Mouse (Mus musculus): ENCODE measurements around the gene Zswim7.
"Not testable (repeated sequence)": the region's sequence is repeated elsewhere in the genome, so short reads cannot be mapped to it uniquely, and the experiment has no call there.

The Zswim7 gene

DNA sequence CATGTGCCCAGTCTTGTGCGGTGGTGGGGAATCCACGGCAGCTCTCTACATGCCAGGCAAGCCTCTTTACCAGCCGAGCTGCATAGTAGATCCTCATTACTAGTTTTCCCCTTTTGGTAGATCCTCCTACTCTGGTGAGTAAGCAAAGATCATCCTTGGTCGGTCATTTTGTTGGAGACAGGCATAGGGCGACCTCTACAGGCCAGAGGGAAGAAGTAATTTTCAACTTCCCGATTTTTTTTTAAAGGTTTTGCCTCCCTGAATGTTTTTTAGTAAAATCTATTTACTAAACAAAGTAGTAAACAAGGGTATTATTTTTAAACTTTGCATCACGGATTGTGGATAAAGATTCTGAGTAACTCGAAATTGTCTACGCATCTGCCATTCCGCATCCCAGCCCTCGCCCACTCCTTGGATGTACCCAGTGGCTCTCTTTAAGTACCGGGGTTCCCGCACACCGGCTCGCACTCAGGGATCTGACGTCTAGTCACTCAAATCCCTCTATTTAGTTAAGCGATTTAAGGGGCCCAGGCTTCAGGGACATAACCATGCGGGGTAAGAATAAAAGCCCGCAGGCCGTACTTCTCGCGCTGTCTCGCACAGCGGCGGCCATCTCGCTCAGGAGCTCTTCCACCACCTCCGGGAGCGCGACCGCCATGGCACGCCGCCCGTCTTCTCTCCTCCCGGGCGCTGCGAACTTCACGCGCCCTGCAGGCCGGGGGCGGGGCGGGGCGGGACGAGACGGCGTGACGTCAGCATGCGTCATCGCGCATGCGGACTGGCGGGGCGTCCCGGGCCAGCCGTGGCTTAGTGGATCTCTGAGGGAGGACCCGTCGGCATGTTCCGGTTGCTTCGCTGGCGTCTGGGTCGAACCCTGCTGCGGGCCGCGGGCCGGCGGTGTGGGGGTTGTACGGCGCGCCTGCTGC, at the start of gene Zswim7, which contains the start of gene Ttc19:
Zswim7 (minus strand) TSS at position 701 of the 926 bp plus-strand sequence.
Ttc19 (plus strand) TSS at position 799 of the 926 bp plus-strand sequence.
- peak; percentile 91 to 93 for DNase-seq (ENCODE audit: low spot score in 2 of 2)

DNA sequence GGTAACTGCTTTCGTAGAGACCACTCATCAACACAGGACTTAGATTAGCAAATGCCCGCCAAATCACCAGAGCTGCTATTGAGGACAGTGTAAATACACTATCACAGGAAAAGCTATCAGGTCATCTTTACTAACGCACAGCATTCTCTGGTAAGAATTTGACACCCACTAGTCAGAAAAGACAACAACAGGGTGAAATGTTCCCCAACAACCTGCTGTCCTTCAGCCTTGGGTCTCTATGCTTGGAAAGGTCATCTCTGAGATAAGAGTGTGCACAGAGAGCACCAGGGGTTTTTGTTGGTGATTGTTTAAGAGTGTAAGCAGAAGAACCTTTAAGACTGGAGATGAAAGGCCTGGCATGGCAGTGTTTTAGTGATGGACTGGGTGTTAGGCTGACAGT, 42.5 kb upstream of the Zswim7 start:
- no peak for DNase-seq (ENCODE audit: low spot score in 2 of 2)

DNA sequence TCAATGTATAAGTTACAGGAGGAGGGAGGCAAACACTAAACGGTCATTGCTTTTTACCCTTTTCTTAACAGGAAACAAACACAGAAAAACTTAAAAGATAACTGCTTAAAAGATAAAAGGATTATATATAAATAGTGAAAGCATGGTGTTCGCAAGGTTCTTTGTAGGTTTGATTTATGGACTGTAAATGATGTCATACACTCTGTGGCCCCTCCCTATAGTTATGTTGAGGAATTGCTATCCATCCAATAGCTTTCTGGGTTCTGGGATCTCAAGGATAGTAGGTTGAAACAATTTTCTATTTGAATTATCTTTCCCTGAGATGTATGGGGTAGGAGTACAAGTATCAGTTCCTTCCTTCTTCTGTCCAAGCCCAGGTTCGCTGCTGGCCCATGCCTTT, 38.9 kb upstream of the Zswim7 start:
- no peak for DNase-seq (ENCODE audit: low spot score in 2 of 2)

DNA sequence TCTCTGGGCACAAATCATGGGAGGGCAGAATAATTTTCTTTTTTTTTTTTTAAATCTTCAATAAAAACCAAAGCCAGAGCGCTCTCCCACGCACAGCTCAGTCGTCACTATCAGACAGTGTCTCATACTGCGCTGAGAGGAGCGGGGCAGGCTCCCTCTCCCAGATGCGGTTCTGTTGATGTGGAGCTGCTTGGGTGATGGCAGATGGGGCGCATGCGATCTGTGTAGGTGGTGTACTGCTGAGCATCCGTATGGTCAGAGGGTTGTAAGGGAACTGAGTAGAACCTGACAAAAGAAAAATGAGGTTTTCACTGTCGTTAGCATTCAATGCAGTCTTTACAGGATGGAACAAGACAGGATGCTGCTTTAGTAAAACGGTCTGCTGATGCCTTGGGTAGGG, 36.6 kb upstream of the Zswim7 start:
- DNase-seq (ENCODE audit: low spot score in 2 of 2) = peak; percentile 68 to 76

DNA sequence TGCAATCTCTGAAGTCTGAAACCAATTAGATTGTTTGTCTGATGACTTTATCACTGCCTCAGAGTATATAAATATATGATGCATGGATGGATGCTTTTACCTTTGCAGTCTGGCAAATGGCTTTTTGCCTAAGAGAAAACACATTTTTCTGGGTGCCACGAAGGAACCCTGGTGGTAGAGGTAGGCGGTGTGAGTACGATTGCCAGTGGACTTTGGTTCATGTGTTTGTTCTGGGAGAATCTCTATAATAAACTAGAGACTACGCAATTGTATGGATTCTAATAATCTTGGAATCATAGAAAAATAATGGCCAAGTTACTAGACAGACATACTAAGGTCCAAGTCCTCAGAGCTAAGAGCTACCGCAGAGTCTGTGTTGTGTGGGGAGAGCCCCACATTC, 33.8 kb upstream of the Zswim7 start:
- no peak for DNase-seq (ENCODE audit: low spot score in 2 of 2)

DNA sequence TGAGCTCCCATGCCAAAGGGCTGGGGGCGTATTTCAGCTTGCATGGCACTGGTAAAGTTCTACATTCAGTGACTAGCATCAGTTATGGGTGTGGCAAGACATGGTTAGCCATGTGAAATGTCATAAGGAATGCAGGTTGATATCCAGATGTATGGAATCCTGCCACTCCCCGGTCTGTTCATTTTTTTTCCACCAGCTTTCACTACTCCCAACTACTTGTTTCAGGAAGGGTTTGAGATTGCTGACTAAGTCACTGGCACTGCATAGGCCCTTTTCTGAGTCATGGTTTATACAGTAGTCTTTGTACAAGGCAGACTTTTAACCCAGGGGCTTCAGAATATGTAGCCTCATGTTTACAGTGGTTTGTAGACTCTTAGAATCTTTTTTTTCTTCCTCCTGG, 28.1 kb upstream of the Zswim7 start:
- DNase-seq (ENCODE audit: low spot score in 2 of 2) = no peak

DNA sequence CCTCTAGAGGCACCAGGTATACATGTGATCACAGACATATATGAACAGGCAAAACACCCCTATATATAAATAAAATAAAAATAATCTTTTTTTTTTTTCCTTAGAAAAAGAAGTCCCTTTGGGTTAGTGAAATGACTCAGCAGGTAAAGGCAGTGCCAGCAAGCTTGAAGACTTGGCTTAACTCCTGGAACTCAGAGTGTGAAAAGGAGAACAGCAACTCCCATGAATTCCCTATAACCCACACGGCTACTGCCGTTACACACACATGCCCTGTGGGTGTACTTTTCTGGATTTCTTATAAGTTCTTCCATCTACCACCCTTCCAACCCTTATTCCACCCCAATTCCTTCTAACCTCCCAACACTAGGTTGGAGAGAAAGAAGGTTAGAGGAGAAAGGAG, 24.7 kb upstream of the Zswim7 start:
- peak; percentile 25 to 48 for DNase-seq (ENCODE audit: low spot score in 2 of 2)

DNA sequence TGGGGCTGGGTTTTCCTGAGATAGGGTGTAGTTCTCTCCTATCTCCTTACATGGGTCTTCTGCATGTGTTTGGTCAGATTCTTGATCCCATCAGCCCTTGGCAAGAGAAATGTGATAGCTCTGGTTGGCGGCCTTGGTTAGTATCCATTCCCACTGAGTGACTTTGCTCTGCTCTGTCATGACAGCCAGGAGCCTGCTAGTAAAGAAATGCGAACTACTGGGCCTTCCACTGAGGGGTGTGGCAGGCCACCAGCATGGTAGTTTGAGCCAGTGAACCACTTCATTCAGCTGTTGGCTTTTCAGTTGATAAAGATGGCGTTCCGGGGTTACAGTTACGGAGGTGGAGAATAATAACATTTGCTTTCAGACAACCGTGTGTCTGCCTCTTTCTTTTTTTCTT, 17.7 kb upstream of the Zswim7 start:
- DNase-seq (ENCODE audit: low spot score in 2 of 2) = no peak

DNA sequence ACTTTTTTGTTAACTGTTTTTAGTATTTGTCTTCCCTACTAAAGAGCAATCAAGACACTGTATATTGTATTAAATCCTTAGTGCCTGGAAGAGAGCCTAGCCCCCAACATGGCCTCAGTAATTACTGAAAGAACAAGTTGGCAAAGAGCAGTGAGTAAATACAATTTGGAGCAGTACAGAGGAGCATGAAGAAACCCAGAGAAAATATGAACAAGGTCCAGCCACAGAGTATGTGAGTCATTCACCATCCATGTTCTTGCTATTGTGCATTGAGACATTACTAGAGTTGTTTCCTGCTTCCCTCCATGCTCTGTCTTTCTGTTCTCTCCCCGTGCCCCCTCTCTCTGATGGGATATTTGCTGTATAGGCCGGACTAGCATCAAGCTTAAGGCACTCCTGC, 12.9 kb upstream of the Zswim7 start:
- no peak for DNase-seq (ENCODE audit: low spot score in 2 of 2)

DNA sequence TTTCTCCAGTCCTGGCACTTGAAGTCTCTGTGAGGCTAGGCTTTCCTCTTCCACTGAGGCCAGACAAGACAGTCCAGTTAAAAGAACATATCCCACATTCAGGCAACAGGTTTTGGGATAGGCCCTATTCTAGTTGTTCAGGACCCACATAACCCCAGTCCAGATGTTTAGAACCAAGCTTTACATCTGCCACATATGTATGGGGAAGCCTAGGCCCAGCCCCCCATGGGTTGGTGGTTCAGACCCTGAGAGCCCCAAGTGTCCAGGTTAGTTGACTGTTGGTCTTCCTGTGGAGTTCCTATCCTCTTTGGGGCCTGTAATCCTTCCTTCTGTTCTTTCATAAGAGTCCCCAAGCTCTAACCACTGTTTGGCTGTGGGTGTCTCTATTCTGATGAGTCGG, 6.5 kb upstream of the Zswim7 start:
- no peak for DNase-seq (ENCODE audit: low spot score in 2 of 2)

DNA sequence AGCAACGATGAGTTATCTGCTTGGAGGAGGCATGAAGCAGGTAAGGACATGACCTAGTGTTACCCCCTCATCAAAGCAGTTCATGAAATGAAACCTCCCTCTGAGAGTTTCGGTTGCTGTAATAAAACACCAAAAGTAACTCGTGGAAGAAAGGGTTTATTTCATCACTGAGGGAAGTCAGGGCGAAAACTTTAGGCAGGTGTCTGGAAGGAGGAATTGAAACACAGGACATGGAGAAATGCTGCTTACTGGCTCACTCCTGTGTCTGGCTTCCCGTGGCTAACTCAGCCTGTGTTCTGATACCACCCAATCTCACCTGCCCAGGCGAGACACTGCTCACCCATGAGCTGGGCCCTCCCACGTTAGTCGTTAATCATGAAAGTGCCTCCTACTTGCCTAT, 3.8 kb upstream of the Zswim7 start:
- no peak for DNase-seq (ENCODE audit: low spot score in 2 of 2)

DNA sequence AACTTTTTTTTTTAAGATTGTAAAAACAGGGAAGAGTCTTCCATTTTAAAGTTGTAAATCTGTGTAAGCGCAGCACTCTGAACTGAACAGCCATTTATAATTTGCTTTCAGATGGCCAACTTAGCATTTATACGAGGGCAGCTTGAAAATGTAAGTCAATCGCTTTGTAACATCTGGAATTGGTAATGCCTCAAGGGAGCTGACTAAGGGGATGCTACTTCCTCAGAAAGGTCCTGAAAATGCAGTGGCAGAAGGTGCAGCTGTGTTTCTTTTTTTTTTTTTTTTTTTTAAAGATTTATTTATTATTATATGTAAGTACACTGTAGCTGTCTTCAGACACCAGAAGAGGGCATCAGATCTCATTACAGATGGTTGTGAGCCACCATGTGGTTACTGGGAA, 2.8 kb upstream of the Zswim7 start:
- DNase-seq (ENCODE audit: low spot score in 2 of 2) = not testable (repeated sequence)

DNA sequence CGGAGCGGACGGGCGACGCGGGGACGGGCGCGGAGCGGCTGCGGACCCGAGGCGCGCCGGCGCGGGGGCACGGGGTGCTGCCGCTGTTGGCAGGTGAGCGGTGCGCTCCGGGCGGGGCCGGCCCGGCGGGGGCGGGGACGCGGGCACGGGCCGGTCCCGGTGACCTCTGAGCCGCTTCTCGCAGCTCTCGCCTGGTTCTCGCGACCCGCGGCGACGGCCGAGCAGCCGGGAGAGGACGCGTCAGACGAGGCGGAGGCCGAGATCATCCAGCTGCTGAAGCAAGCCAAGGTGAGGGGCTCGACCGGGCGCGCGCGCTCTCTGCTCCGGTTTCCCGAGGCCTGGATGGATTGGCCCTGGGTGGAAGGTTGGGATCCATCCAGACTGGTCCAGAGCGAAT, 424 bp upstream of the Zswim7 start:
- DNase-seq (ENCODE audit: low spot score in 2 of 2) = no peak

DNA sequence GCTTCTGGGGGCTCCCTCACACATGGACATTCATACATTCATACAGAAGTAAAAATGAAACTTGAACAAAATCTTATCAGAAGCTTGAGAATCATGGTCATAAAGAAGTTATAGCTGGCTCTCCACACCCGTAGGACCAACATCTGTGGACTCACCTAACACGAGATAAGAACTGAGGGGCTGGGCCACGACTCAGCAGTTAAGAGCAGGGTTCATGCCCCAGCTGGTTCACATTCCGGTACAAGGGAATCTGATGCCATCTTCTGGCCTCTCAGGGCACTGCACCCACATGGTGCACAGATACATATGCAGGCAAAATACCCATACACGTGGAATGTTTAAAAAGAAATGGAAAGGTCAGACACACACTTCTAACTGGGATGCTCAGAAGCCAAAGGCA, 3.1 kb downstream of the Zswim7 start:
- peak; percentile 15 to 51 for DNase-seq (ENCODE audit: low spot score in 2 of 2)

DNA sequence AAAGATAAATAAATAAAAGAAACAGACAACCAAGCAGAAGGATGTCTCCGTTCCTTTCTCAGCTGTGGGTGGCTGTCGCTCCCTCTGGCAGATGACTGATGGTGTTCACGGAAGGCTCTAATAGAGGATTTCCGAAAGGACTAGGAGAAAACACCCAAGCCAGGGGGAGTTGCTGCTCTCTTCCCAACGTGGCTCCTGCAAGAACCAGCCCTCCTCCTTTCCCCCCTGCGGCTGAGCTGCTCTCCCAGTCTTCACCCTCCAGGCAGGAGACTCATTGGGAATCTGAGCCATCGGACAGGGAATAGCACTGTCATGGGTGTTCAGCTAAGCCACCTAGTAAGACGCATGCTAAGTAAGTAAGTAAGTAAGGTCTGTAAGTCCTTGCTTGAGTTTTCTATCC, 4.1 kb downstream of the Zswim7 start:
- no peak for DNase-seq (ENCODE audit: low spot score in 2 of 2)

DNA sequence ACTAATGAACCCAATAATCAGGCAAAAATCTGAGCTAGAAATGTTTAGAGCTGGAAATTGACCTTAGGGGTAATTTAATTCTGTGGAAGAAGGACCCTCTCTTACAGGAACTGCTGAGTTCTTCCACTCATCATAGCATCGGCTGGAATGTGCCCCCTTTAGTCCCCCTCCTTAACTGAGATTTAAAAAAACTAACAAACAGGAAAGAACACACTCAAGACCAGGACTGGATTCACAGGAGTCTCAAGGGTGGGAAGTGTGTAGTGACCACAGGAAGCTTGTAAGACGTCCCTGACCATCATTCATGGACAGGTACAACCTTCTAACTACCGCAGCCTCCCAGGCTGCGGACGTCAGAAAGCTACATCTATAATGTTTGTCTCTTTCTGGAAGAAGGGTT, 10.3 kb downstream of the Zswim7 start:
- no peak for DNase-seq (ENCODE audit: low spot score in 2 of 2)

DNA sequence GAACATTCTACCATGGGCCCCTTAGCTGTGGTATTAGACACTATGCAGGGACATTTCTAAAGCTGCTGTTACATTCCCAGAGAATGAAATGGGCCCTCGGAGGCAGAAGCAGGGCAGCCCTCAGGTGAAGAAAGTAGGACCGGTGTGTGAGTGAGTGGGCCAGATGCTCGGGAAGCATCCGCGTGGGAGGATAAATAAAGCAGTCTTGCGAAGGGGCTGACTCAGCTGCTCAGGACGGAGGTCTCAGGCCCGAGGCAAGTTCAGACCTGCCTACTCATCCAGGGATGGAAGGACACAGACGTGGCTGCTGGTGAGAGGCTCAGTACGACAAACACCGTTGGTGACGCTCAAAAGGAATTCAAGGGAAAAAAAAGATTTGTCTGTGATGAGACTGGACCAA, 12.1 kb downstream of the Zswim7 start:
- no peak for DNase-seq (ENCODE audit: low spot score in 2 of 2)

DNA sequence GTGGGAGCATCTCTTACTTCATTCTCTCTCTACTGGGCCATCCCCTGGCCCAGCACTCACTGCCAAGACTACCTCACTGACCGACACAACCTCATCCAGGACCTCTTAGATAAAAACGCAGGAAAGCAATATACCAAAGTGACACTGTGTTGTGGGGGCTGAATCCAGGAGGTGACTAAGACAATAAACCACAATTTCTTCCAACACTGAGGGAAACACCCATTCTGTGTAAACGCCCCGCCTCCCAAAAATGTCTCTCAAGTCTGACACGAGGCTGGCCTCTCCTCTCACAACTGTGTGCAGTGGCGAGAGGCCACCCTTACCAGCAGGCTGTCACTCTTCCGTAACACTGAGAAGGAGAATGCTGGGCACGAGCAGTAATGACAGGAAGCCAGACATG, 12.8 kb downstream of the Zswim7 start:
- no peak for DNase-seq (ENCODE audit: low spot score in 2 of 2)

DNA sequence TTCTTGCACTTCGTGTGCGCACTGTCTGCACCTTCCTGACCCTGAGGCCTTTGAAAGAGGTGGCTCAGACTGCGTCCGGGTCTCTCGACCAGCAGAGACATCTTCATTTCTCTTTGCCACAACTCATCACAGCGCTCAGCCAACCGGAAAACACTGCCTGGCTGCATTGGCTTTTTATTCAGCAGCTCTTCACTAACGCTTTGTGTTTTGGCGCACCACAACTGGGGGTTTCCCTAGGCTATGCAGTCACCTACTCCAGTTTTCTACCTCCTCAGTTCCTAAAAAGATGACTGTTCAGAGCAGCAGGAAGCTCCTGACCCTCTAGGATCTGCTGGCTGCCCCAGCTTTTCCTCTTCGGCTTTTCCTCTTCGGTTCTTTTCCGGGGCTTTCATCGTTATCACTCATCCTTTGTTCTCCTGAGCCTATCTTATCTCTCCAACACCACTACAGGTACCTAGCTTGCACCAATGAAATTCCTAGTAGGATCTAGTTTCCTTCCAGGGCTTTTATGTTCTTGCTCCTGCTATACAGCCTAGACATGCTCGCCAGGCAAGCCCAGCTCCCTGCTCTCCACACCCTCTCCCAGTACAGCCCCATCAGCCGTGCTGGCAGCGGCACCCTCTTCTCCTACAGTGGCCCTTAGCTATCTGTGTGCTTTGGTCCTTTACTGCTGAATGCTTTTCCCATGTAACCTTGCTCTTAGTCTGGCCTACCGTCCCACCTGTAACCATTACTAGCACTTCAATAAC, 14.5 kb downstream of the Zswim7 start:
- DNase-seq (ENCODE audit: low spot score in 2 of 2) = no peak

DNA sequence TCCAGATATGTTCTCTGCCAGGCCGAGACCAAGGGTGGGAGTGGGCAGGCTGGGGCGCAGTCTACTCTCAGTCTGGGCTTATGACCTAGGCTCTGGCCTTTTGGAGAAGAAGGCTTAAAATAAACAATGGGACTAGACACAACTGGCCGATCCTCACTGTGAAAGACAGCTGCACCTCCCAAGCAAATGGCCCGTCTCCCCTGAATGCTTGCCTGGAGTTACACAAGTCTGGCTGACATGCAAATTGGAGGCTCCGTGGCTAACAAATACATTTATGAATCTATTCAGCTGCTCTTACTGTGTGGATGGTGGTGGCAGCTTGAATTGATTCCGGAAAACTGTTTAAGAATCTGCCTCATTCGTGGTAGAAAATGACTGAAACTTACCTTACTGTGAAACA, 15.5 kb downstream of the Zswim7 start:
- DNase-seq (ENCODE audit: low spot score in 2 of 2) = no peak

DNA sequence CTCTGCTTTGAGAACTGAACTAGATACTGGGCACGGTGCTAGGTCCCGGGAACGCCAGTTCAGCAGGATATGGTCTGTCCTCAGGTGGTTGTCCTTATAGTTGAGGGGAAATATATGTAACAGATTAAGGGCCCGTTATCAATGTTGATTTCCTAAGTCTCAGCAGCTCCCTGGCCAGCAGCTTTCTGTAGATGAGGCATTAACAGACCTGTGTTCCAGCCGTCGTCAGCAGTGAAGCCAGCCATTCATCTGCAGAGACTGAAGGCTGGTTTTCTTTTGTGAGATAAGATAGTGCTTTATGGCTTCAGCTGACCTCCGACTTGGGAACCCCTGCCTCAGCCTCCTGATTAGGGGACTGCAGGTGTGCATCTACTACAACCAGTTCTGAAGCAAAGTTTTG, 17.2 kb downstream of the Zswim7 start:
- DNase-seq (ENCODE audit: low spot score in 2 of 2) = no peak

DNA sequence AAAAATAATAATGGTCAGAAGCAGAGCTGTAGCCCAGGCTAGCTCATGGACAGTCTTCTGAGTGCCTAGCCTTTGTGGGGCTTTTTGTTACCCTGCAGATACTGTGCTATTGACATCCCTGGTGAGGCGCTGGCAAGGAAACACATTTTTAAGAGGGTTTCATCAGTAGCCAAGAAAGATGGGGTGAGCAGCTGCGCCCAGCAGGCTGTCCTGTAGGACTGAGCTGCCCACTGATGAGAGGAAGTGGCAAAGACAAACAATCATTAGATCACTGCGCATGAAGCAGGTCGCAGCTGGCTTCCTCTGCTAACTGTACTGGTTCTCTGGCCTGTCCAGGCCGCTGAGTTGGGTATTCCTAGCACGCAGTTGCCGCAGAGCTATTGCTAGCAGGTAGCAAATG, 17.6 kb downstream of the Zswim7 start:
- DNase-seq (ENCODE audit: low spot score in 2 of 2) = no peak

DNA sequence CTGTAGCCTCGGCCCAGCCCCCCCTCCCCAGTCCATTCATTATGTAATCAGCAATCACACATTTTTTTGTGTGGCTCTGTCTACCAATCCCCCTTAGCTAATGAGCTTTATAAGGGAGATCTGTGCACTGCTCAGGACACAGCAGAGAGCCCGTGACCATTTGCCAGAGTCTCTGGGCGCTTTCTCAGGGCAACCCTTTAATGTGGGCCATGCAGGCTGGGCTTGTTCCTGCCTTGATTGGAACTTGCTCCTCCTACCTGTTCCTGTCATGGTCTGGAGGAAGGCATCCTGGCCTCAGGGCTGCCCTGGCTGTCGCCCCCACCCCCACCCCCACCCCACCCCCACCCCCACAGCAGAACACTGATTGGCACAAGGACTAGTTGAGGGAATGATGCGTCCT, 22.0 kb downstream of the Zswim7 start:
- DNase-seq (ENCODE audit: low spot score in 2 of 2) = no peak
